Mouse (Mus musculus) E14TG2a.4 (cell line): ENCODE data around the gene N4bp2.

Source experiments
- CTCF ChIP-seq: conservative IDR thresholded peaks from 2 replicates; pipeline ENCODE4 v1.5.1; 2014; ENCODE audit warnings: low read length
- NANOG ChIP-seq: IDR thresholded peaks from 2 replicates; pipeline ENCODE4 v1.6.1; 2014; ENCODE audit warnings: borderline replicate concordance, low read length, mixed read lengths
- POU5F1 ChIP-seq: IDR thresholded peaks from 2 replicates; pipeline ENCODE4 v1.6.1; 2014; ENCODE audit warnings: low read length, borderline replicate concordance

DNA sequence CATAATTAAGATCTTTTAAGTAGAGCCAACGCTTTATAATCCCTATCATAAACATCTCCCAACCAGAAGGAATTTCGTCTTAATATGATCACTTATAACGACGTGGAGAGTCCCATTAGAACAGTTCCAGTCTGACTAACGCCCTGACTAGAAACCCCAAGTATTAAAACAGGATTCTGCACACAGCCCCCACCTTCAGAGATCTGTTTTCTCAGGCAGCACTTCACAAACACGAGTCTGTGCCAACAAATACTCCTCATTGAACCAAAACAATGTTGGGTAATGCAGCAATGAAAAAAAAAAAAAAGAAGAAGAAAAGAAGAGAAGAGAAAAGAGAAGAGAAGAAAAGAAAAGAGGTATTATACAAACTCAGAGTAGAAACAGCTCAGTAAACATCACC, 96.1 kb downstream of the N4bp2 start:
- TF ChIP-seq CTCF (no peak), NANOG (no peak), POU5F1 (no peak)
